Mouse (Mus musculus) limb, embryonic 10.5 days (tissue): Measurements from ENCODE around the gene Asb4. TPM values are rescaled to one million over a fixed set of nuclear protein-coding genes. Genes with fewer than 3 reads are reported as not detected.
A peak's percentile ranks its signal among the peaks of the same experiment; 100 is the strongest.
"Not testable (repeated sequence)": the region's sequence is repeated elsewhere in the genome, so short reads cannot be mapped to it uniquely, and the experiment has no call there.

Experiments
- DNase-seq: peaks from one replicate; pipeline ENCODE4 v3.0.0-alpha.2; 2017; ENCODE audit warnings: low spot score
- H3K27ac ChIP-seq: fragments of 300-500 bp; sonication (generic); 2 replicates; pipeline ENCODE4 v1.5.1; 2016; ENCODE audit warnings: mild to moderate bottlenecking
- H3K27me3 ChIP-seq: fragments of 300-500 bp; sonication (generic); 2 replicates; pipeline ENCODE4 v1.6.1; 2016; ENCODE audit warnings: low read depth, mild to moderate bottlenecking; ENCODE audit not compliant: poor library complexity, severe bottlenecking
- H3K36me3 ChIP-seq: fragments of 300-500 bp; sonication (generic); 2 replicates; pipeline ENCODE4 v1.6.1; 2016; ENCODE audit warnings: mild to moderate bottlenecking, moderate library complexity
- H3K4me1 ChIP-seq: fragments of 300-500 bp; sonication (generic); 2 replicates; pipeline ENCODE4 v1.6.1; 2016
- H3K4me3 ChIP-seq: fragments of 300-500 bp; sonication (generic); 2 replicates; pipeline ENCODE4 v1.5.1; 2016; ENCODE audit warnings: mild to moderate bottlenecking, moderate library complexity
- H3K9me3 ChIP-seq: fragments of 300-500 bp; sonication (generic); replicated peaks from 2 replicates; pipeline ENCODE4 v1.6.1; 2016; ENCODE audit warnings: mild to moderate bottlenecking
- WGBS: fragments of 180-500 bp; shearing (Covaris S2); methylation state at CpG from one replicate; pipeline ENCODE4 v1.1.7; 2016; 5-methylcytosine and 5-hydroxymethylcytosine counted together
- polyA plus RNA-seq: library from polyadenylated mRNA; unstranded; fragments of >200 nt; fragmentation: Nextera tagmentation; extraction: Ambion mirVana; gene quantifications from 2 replicates; pipeline ENCODE4 v1.2.1, GENCODE M21; 2016

Asb4 gene
- polyA plus RNA-seq, result 371 and 448 TPM in 2 replicates

DNA sequence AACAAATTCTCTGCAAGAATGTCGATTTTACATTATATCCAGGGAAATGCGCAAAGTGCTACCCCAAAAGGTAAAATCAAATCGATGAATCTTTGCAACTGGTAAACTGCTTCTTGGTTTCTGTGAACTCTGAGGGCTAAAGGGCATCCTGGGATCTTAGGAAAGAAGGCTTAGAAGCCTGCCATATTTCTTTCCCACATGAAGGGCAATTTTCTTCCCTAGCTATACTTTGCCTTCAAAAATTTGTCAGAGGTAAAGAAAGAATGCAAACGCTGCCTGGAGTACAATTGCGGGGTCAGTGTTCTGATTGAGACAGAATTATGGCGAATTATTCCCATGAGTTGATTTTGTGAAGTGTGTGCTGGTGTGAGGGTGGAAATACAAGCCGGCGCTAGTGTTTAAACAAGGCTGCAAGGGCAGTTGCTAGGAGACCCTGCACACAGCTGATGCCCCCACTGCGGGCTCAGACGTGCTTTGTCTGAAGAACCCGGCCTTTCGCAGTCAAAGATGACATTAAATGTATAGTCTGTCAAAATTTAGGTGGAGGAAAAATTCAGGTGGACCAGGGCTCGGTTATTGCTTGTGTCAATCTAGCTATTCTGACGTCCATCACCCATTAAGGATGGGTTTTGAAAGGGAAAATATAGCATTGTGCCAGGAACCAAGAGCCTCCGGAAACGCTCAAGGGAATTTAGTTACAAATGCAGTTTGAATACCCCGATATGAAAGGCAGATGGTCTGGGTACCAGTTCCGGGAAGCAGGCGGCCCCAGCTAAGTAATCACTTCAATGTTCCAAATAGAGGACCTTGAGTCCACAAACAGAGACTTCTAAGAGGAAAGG, at the start of gene Asb4:
Gene Asb4 (plus strand): TSS at position 51 of the 842 bp plus-strand sequence.
- H3K9me3 ChIP-seq, result no peaks in the 10 kb centered on the region
- peaks cover 69% of the 10 kb centered on the region for H3K4me1 ChIP-seq
- no peaks in the 10 kb centered on the region for H3K36me3 ChIP-seq
- DNase-seq, result peak; percentile 75
- peak within 1 kb of the TSS; percentile 91 for H3K27ac ChIP-seq
- peak within 1 kb of the TSS; percentile 45 for H3K4me3 ChIP-seq
- H3K27me3 ChIP-seq, result no peaks in the 10 kb centered on the region
- 7% methylated on average over 19 of the region's 19 CpGs for WGBS

DNA sequence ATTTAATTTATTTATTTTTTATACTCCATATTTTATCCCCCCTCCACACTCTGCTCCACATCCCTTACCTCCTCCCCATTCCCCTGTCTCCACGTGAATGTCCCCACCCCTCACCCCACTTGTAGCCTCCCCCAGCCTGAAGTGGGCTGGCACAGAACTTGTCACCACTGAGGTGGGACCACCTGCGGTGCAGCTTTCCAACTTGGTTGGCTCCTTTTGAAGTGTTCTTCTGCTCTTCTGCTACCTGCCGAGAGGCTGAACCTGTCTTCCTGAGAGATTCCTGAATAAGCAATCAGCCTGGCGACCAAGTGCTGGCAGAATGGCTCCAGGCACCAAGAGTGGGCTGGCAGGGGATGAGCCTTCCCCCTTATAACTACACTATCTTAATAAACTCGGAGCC, 49.2 kb upstream of the Asb4 start:
- 49% methylated on average over 5 of the region's 5 CpGs for WGBS
- no peaks in the 10 kb centered on the region for H3K9me3 ChIP-seq
- no peak overlapping the region for H3K4me3 ChIP-seq
- DNase-seq, result no peak
- no peaks in the 10 kb centered on the region for H3K36me3 ChIP-seq
- no peaks in the 10 kb centered on the region for H3K27me3 ChIP-seq
- H3K27ac ChIP-seq, result no peak overlapping the region
- no peaks in the 10 kb centered on the region for H3K4me1 ChIP-seq

DNA sequence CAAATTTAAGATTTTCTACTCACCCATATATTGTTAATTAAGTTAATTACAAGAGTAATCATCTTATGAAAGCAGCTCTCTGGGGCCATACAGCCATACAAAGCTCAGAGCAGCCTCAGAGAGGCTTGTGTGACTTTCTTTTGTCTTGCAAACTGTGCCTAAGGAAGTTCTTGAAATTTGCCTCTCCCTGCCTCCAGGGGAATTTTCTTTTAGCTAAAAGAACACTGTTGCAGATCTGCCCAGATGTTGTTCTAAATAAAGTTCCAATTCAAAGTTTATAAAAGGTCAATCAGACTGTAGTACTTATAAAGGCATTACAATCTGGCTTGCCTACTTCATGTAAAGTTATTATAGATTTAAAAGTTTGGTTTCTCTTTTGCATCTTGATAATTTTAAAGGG, 47.2 kb upstream of the Asb4 start:
- not testable (repeated sequence) for H3K9me3 ChIP-seq, H3K36me3 ChIP-seq, H3K4me1 ChIP-seq, DNase-seq, H3K4me3 ChIP-seq, H3K27ac ChIP-seq, H3K27me3 ChIP-seq

DNA sequence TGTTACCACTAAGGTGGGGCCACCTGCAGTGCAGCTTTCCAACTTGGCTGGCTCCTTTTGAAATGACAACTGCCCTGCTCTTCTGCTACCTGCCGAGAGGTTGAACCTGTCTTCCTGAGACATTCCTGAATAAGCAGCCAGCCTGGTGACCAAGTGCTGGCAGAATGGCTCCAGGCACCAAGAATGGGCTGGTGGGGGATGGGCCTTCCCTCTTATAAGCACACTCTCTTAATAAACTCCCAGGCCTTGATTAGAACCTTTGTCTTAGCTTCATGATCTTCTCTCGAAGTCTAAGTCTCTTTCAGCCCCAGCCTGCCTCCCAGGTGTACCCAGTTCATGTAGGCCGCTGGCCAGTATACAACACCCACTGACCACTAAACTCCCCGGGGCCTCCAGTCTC, 44.4 kb upstream of the Asb4 start:
- H3K27me3 ChIP-seq, DNase-seq, H3K9me3 ChIP-seq, H3K27ac ChIP-seq, H3K4me3 ChIP-seq, H3K4me1 ChIP-seq, H3K36me3 ChIP-seq: not testable (repeated sequence)
- WGBS, result 96% methylated on average over 4 of the region's 4 CpGs

DNA sequence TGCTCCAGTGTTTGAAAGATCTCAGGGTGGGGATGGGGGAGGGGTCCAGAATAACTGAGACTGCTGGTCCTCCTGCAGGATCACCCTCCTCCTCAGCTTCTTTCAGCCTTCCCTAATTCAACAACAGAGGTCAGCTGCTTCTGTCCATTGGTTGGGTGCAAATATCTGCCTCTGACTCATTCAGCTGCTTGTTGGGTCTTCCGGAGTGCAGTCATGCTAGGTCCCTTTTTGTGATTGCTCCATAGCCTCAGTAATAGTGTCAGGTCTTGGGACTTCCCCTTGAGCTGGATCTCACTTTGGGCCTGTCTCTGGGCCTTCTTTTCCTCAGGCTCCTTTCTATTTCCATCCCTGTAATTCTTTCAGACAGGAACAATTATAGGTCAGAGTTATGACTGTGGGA, 43.9 kb upstream of the Asb4 start:
- not testable (repeated sequence) for H3K4me1 ChIP-seq, DNase-seq, H3K9me3 ChIP-seq, H3K4me3 ChIP-seq, H3K27me3 ChIP-seq, H3K36me3 ChIP-seq, H3K27ac ChIP-seq
- WGBS, result 97% methylated on average over 1 of the region's 1 CpGs

DNA sequence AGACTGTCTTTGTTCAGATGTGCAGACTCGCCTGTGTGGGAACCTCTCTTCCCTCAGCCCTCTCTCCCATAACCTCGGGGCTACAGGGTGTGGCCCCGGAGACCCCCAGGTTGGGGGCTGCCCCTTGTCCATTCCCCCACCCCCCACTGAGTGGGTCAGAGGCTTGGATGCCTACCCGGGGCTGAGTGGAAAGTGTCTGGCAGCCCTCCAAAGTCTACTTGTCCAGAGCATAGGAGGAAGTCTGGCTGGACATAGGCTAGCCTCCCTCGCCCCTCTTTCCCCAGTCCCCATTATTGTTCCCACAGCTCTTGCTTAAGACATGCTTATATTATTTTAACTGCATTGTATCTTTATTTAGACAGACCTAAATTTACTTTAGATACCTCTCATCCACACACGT, 38.9 kb upstream of the Asb4 start:
- Histone ChIP-seq H3K27ac (no peak overlapping the region), H3K27me3 (no peaks in the 10 kb centered on the region), H3K36me3 (no peaks in the 10 kb centered on the region), H3K9me3 (no peaks in the 10 kb centered on the region), H3K4me1 (no peaks in the 10 kb centered on the region), H3K4me3 (no peak overlapping the region)
- WGBS, result 85% methylated on average over 6 of the region's 6 CpGs
- DNase-seq, result no peak

DNA sequence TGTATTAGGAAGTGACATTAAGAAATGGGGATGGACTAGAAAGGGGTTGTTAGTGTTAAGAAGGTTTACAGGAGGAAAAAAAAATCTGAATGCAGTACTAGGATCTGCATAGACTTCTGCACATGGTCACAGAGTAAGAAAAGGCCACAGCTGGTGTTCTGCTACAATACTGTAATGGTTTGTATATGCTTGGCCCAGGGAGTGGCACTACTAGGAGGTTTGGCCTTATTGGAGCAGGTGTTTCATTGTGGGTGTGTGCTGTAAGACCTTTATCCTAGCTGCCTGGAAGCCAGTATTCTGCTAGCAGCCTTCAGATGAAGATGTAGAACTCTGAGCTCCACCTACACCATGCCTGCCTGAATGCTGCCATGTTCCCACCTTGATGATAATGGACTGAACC, 25.3 kb upstream of the Asb4 start:
- H3K9me3 ChIP-seq, result no peaks in the 10 kb centered on the region
- H3K27ac ChIP-seq, result no peak overlapping the region
- no peak for DNase-seq
- H3K36me3 ChIP-seq, result no peaks in the 10 kb centered on the region
- no peaks in the 10 kb centered on the region for H3K4me1 ChIP-seq
- H3K27me3 ChIP-seq, result no peaks in the 10 kb centered on the region
- H3K4me3 ChIP-seq, result no peak overlapping the region

DNA sequence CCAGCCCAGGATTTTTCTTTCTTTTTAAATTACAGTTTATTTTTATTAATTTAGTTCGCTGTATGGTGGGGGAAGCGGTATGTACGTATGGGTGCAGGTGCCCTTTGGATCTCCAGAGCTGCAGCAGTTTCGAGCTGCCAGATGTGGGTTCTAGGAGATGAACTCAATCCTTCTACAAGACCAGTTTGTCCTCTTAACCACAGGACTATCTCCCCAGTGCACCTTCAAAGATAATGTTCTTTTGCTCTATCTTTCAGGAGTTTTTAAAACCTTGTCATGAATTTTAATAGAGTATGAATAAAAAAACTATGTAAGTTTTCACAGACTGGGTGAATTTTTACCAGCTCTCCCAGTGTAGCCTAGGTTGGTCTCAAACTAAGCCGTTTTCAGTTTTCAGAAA, 22.8 kb upstream of the Asb4 start:
- Histone ChIP-seq H3K4me1 (no peaks in the 10 kb centered on the region), H3K36me3 (no peaks in the 10 kb centered on the region), H3K9me3 (no peaks in the 10 kb centered on the region), H3K27ac (no peak overlapping the region), H3K27me3 (no peaks in the 10 kb centered on the region), H3K4me3 (no peak overlapping the region)
- 91% methylated on average over 5 of the region's 5 CpGs for WGBS
- no peak for DNase-seq

DNA sequence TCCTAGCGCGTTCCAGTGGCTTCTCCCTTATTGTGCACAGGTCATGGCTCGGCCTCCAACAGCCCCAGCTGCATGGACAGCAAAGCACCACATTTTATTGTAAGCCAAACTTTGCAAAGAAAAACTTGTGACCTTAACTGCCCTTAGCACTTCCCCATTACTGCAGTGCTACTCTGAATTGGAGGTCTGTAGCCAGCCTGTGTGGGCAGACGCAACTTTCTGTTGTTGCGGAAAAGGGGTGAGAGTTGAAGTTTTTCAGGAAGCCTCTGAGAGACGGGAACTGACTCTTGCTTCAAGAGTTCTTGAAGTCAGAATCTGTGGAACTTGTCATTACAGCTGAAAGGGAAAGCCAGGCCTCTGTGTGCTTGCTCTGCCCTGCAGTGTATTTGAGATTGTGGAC, 21.2 kb upstream of the Asb4 start:
- no peak for DNase-seq
- Histone ChIP-seq H3K27ac (no peak overlapping the region), H3K9me3 (no peaks in the 10 kb centered on the region)

DNA sequence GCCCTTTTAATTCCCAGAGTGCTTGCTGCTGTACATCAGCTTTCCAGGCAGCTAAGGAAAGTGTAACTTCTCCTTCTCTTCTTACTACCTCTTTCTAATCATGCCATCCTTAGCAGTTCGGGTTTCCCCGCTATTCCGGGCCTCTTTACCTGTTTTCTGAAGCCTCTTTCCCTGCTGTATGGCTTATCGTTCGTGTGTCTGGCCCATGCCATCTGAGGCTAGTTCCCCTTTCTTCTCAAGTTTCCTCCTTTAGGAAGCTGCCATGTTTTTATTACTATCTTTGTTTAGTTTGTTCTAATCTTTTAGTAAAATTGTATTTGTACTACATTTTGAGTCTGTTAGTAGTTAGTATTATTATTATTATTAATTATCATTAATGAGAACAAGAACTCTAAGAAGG, 17.3 kb upstream of the Asb4 start:
- 91% methylated on average over 5 of the region's 5 CpGs for WGBS
- Histone ChIP-seq H3K4me3 (no peak overlapping the region), H3K36me3 (no peaks in the 10 kb centered on the region), H3K27me3 (no peaks in the 10 kb centered on the region), H3K27ac (no peak overlapping the region), H3K9me3 (no peaks in the 10 kb centered on the region), H3K4me1 (no peaks in the 10 kb centered on the region)
- DNase-seq, result no peak

More for the DNA sequence above, 21.2 kb upstream of the Asb4 start:
- no peaks in the 10 kb centered on the region for H3K27me3 ChIP-seq
- H3K36me3 ChIP-seq, result no peaks in the 10 kb centered on the region
- WGBS, result 87% methylated on average over 6 of the region's 6 CpGs
- no peak overlapping the region for H3K4me3 ChIP-seq
- H3K4me1 ChIP-seq, result no peaks in the 10 kb centered on the region

DNA sequence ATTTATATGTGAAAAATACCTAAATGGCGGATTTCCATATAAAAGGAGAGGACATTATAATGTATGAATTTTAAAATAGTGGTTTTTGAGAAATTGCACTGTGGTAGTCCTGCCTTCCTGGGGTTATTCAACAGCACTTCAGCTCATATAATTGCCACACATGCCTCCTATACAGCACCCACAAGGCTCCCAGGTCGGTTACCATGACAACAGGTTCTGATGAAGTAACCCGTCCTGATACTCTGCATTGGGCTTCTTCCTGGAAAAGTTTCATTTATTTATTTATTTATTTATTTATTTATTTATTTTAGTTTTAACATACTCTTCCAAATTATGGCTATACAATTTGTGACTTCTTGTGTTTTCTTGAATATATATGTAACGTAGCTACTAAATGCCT, 6.3 kb upstream of the Asb4 start:
- no peaks in the 10 kb centered on the region for H3K9me3 ChIP-seq
- DNase-seq, result no peak
- no peaks in the 10 kb centered on the region for H3K27me3 ChIP-seq
- no peak overlapping the region for H3K4me3 ChIP-seq
- no peaks in the 10 kb centered on the region for H3K36me3 ChIP-seq
- peaks cover 34% of the 10 kb centered on the region for H3K4me1 ChIP-seq
- WGBS, result 88% methylated on average over 4 of the region's 4 CpGs
- H3K27ac ChIP-seq, result no peak overlapping the region

DNA sequence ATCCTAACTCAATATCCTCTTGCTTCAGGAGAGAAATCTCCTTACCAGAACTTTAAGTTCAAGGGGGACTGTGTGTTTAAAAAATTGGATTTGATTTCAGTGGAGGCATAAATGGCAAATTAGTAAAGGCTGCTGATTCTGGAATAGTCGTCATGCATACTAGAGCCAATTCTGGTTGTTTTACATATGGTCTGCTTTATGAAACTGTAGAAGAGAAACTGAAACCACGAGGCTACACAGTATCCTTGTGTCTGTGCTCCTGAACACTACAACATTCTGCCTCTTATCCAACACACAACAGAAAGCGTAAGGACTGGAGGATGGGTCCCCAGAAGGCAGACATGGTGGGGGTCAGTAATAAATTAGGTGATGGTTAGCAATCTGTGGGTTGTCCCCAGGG, 4.1 kb upstream of the Asb4 start:
- WGBS, result 84% methylated on average over 3 of the region's 3 CpGs
- no peaks in the 10 kb centered on the region for H3K27me3 ChIP-seq
- peaks cover 54% of the 10 kb centered on the region for H3K4me1 ChIP-seq
- peak overlapping the region; percentile 91 for H3K27ac ChIP-seq
- DNase-seq, result no peak
- H3K9me3 ChIP-seq, result no peaks in the 10 kb centered on the region
- H3K36me3 ChIP-seq, result no peaks in the 10 kb centered on the region
- H3K4me3 ChIP-seq, result no peak overlapping the region

DNA sequence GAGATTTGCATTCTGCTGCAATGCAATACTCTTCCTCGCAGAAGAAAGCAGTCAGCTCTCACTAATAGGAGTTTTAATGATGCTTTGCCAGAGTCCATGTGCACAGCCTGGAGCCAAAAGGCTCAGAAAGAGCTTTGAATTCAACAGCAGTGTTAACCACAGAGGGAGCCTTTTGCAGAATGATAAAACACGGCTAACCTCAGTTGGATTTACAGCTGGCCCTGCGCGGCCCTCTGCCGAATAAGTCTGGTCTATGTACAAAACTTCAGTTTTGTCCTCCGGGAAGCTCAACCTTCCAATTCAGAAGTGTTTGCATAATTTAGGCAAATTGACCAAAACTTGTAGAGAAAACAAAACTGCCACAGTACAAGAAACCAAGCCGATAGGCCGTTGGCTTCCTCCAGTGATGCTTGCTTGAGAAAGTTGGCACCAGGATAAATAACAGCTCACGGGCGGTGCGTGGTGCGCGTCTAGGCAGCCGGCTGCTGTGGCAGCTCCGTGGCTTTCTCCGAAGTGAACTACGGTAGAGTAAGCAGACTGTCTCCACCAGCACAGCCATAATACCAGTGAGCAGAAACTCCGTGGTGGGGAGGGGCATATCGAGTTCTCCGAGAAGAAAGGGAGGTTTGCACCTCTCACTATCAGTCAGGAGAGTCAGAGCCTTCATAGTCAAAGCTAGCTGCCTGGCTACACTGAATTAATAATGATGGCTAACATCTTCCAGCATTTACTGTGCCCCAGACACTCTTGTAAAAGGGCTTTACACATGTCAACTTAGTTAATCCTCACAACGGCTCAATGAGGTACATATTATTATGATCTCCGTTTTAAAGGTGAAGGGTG, 3.2 kb upstream of the Asb4 start:
- H3K4me1 ChIP-seq, result peaks cover 57% of the 10 kb centered on the region

More for the DNA sequence above, 3.2 kb upstream of the Asb4 start:
- H3K27me3 ChIP-seq, result no peaks in the 10 kb centered on the region
- no peaks in the 10 kb centered on the region for H3K9me3 ChIP-seq
- no peak for DNase-seq
- WGBS, result 32% methylated on average over 22 of the region's 22 CpGs
- H3K27ac ChIP-seq, result peak overlapping the region; percentile 91
- H3K4me3 ChIP-seq, result peak overlapping the region; percentile 34
- no peaks in the 10 kb centered on the region for H3K36me3 ChIP-seq
